Mouse (Mus musculus) kidney, embryonic 14.5 days (tissue): ENCODE measurements at regions not wholly inside any gene's neighbourhood (a gene's known extent, or its start where the extent isn't known, plus 50 kb on each side); places are given as distances from the start of the nearest gene placed in this dataset.
A peak's percentile ranks its signal among the peaks of the same experiment; 100 is the strongest.

ENCODE experiments used
- ATAC-seq: fragments of 200-750 bp; cut with Nextera tagmentation; 2 replicates; pipeline ENCODE4 v1.8.0; 2017; ENCODE audit warnings: moderate number of reproducible peaks, mild to moderate bottlenecking, moderate TSS enrichment, moderate library complexity; ENCODE audit not compliant: low FRiP score, low TSS enrichment
- H3K27ac ChIP-seq: fragments of 300-500 bp; sonication (generic); 2 replicates; pipeline ENCODE4 v1.5.1; 2014; ENCODE audit warnings: low read depth, mild to moderate bottlenecking, low read length, moderate library complexity, mixed read lengths
- H3K27me3 ChIP-seq: fragments of 300-500 bp; sonication (generic); 2 replicates; pipeline ENCODE4 v1.6.1; 2014; ENCODE audit warnings: mild to moderate bottlenecking, low read length; ENCODE audit not compliant: control insufficient read depth, insufficient read depth
- H3K36me3 ChIP-seq: fragments of 300-500 bp; sonication (generic); 2 replicates; pipeline ENCODE4 v1.6.1; 2014; ENCODE audit warnings: low read length, mixed read lengths; ENCODE audit not compliant: control insufficient read depth, insufficient read depth
- H3K4me1 ChIP-seq: fragments of 300-500 bp; sonication (generic); 2 replicates; pipeline ENCODE4 v1.6.1; 2014; ENCODE audit warnings: low read length, mixed read lengths; ENCODE audit not compliant: control insufficient read depth, insufficient read depth
- H3K4me2 ChIP-seq: fragments of 300-500 bp; sonication (generic); replicated peaks from 2 replicates; pipeline ENCODE4 v1.6.1; 2014; ENCODE audit warnings: low read depth, mild to moderate bottlenecking, low read length
- H3K4me3 ChIP-seq: fragments of 300-500 bp; sonication (generic); 2 replicates; pipeline ENCODE4 v1.5.1; 2014; ENCODE audit warnings: mild to moderate bottlenecking, low read length
- H3K9ac ChIP-seq: fragments of 300-500 bp; sonication (generic); 2 replicates; pipeline ENCODE4 v1.6.1; 2014; ENCODE audit warnings: low read depth, mild to moderate bottlenecking, low read length, moderate library complexity
- H3K9me3 ChIP-seq: fragments of 300-500 bp; sonication (generic); 2 replicates; pipeline ENCODE4 v1.6.1; 2016; ENCODE audit warnings: low read length; ENCODE audit not compliant: control insufficient read depth
- WGBS: fragments of 180-500 bp; shearing (Covaris S2); extraction: QIAGEN DNeasy Blood & Tissue Kit; methylation state at CpG from one replicate; pipeline ENCODE4 v1.1.7; 2014; 5-methylcytosine and 5-hydroxymethylcytosine counted together

DNA sequence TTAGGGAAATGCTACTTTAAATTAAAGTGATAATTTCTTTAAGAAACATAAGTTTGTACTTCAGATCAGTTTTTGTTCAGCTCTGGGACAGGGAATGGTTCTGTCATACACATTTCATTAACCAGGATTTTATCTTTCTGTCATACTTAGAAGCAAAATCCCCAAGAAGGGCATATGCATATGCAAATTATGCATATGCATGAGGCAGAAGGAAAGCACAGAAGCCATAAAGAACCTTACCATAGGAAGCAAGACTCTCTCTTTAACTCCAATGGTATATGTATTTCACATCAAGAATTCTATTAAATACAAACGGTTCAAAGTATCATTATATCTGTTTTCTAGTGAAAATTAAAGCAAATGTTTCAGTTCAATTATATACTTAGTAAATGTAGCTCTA, 381.5 kb downstream of the Kcnj3 start:
- no peak overlapping the region for H3K4me2 ChIP-seq
- no peak overlapping the region for H3K4me3 ChIP-seq
- no peak overlapping the region for H3K9ac ChIP-seq
- H3K27me3 ChIP-seq = no peaks in the 10 kb centered on the region
- ATAC-seq = no peak
- H3K36me3 ChIP-seq = no peaks in the 10 kb centered on the region
- H3K4me1 ChIP-seq = no peaks in the 10 kb centered on the region
- H3K27ac ChIP-seq = no peak overlapping the region
- H3K9me3 ChIP-seq = no peaks in the 10 kb centered on the region
- 87% methylated on average over 1 of the region's 1 CpGs for WGBS

DNA sequence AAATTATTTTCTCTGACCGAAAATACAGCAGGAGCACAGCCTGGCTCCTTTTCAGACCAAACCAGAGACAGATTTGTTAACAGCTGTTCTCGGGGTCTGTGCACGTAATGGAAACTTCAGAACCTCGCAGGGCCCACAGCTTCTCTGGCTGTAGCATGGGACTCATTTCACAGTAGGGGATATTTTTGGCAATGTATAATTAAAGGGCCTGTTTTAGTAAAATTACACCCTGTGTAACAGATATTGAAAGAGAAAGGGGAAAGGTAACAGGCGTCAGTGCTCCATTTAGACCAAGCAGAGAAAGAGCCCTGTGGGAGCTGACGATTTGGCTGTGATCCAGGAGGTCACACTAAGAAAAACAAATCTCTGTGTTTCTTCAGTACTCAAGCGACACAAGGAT, 382.4 kb downstream of the Kcnj3 start:
- Histone ChIP-seq H3K27me3 (no peaks in the 10 kb centered on the region), H3K9ac (no peak overlapping the region), H3K27ac (no peak overlapping the region), H3K4me2 (peak overlapping the region; percentile 2; the same call in 1 of the 2 replicates), H3K9me3 (no peaks in the 10 kb centered on the region), H3K4me1 (no peaks in the 10 kb centered on the region), H3K36me3 (no peaks in the 10 kb centered on the region), H3K4me3 (no peak overlapping the region)
- 28% methylated on average over 7 of the region's 7 CpGs for WGBS
- ATAC-seq = peak; percentile 39; the same call in 1 of the 2 replicates

DNA sequence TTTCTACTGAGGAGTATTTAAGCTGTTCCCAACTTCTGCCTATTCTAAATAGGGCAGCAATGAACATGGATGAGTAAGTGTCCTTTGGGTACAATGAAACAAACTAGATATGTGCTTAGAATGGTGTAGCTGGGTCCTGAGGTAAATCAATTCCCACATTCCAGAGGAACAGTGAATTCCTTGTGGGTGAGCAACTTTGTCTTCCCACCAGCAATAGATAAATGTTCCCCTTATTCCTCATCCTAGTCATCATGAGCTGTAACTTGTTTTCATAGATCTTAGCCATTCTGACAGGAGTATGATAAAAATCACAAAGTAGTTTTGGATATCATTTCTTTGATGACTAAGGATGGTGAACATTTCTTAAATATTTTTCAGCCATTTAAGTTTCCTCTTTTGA, 387.0 kb downstream of the Kcnj3 start:
- Histone ChIP-seq H3K9me3 (no peaks in the 10 kb centered on the region), H3K4me1 (no peaks in the 10 kb centered on the region), H3K9ac (no peak overlapping the region), H3K27ac (no peak overlapping the region), H3K36me3 (no peaks in the 10 kb centered on the region), H3K4me3 (no peak overlapping the region), H3K27me3 (no peaks in the 10 kb centered on the region), H3K4me2 (no peak overlapping the region)
- ATAC-seq = no peak

DNA sequence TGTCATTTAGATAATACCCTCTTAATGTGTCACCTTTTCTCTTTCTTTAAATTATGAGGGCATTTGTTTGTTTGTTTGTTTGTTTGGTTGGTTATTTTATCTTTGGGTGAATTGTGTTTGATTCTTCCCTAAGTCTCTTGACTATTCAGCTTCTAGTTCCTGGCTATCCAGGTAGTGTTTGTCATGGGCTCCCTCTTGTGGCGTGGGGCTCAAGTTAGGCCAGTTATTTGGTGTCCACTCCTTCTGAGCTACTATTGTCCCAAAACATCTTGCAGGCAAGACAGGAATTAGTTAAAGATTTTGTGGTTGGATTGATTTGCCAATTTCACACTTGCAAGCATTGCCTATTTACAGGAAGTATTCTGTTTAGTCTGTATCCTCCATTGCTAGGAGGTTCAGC, 405.8 kb downstream of the Kcnj3 start:
- ATAC-seq = no peak
- no peaks in the 10 kb centered on the region for H3K4me1 ChIP-seq
- 48% methylated on average over 1 of the region's 1 CpGs for WGBS
- no peak overlapping the region for H3K4me2 ChIP-seq
- no peaks in the 10 kb centered on the region for H3K36me3 ChIP-seq
- H3K9ac ChIP-seq = no peak overlapping the region
- H3K27me3 ChIP-seq = no peaks in the 10 kb centered on the region
- H3K27ac ChIP-seq = no peak overlapping the region
- H3K4me3 ChIP-seq = no peak overlapping the region
- no peaks in the 10 kb centered on the region for H3K9me3 ChIP-seq

DNA sequence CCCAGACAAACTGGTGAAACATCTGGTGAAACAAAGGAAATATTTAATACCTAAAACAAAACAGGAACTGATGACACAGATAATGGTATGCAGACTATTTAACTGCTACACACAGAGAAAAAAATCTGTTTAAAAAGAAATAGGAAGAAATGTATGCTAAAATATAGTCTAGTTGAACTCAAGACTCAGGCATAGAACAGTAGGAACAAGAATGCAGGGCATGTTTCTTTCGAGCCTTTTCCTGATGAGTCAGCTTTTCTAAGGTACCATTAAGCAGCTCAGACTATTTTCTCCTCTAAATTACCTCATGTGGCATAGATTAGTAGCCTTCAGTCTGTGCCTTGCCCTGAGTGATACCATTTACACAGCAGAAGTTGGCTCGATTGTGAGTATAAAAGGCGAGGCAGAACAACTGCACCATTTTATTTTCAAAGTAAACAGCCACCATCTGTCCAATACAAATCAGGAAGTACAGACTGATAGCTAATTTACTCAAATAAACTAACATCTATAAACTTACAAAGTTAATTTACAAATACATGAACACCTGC, 411.1 kb downstream of the Kcnj3 start:
- ATAC-seq = no peak
- Histone ChIP-seq H3K36me3 (no peaks in the 10 kb centered on the region), H3K27me3 (no peaks in the 10 kb centered on the region), H3K4me3 (no peak overlapping the region), H3K27ac (no peak overlapping the region), H3K9me3 (no peaks in the 10 kb centered on the region), H3K4me1 (no peaks in the 10 kb centered on the region), H3K9ac (no peak overlapping the region), H3K4me2 (no peak overlapping the region)
- 59% methylated on average over 3 of the region's 3 CpGs for WGBS

DNA sequence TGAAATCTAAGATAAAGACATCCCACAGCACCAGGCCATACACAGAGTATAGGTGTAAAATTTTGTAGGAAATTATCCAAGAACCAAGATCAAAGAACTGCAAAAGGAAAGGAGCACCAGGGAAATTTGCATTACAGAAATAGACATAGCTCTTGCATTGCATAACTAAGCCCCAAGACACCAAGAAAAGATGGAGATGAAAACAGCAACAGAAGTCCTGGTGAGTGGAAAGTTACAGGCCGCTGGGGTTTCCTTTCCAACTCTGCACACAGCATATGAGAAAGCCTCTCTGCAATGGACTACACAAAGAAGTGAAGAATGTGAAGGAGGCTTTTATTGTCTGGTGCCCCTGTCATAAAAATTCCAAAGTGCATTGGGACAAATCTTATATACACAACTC, 426.7 kb downstream of the Kcnj3 start:
- Histone ChIP-seq H3K4me1 (no peaks in the 10 kb centered on the region), H3K4me3 (no peak overlapping the region), H3K27me3 (no peaks in the 10 kb centered on the region), H3K9ac (no peak overlapping the region), H3K27ac (no peak overlapping the region), H3K4me2 (no peak overlapping the region), H3K9me3 (no peaks in the 10 kb centered on the region), H3K36me3 (no peaks in the 10 kb centered on the region)
- 83% methylated on average over 1 of the region's 1 CpGs for WGBS
- no peak for ATAC-seq

DNA sequence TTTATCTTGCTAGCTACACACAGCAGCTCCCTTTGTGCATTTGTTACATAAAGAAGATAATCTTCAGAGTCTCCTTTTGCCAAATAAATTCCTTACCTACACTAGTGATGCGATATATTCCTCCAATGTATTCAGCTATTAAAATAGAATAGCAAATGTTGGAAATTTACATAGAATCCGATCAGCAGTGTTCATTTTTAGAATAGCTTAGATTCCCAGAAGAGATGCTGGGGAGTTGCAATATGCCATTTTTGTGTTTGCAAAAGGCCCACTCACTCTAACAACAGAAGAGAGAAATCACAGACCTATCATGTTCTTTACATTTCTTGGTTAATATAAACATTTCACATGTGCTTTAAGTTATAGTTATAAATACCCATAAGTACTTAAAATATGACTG, 454.2 kb downstream of the Kcnj3 start:
- H3K4me2 ChIP-seq = no peak overlapping the region
- no peak for ATAC-seq
- 89% methylated on average over 2 of the region's 2 CpGs for WGBS
- no peaks in the 10 kb centered on the region for H3K4me1 ChIP-seq
- H3K27ac ChIP-seq = no peak overlapping the region
- H3K4me3 ChIP-seq = no peak overlapping the region
- H3K9me3 ChIP-seq = no peaks in the 10 kb centered on the region
- no peaks in the 10 kb centered on the region for H3K27me3 ChIP-seq
- no peak overlapping the region for H3K9ac ChIP-seq
- no peaks in the 10 kb centered on the region for H3K36me3 ChIP-seq

DNA sequence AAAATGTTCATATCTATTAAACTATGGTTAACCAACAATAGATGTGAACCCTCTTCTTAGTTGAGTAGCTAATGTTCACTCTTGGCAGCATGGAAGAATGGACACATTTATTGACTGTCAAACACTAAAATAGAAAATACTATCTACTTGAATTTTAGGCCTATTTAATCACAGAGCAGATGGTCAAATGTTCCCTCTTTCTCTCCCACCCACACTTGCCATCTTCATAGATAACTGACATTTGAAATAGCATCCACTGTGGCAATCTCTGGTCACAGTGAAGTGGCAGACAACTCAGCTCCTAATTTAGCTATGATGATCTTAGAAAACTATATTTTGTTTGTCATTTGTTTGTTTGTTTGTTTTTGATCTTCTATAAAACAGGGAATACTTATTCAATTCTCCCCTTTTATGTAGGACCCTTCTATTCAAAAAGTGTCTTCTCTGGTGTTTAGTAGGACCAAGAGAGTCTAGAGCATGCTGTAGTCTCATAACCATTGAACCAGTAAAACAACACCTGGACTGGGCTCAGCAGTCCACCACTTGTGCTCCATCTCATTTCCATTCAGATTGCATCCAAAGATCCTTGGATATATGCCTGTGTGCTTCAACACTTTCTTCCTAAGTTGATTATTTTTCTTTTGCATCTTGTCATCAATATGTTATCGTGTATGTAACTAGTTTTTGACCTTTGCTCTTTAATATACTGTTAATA, 457.2 kb downstream of the Kcnj3 start:
- H3K4me1 ChIP-seq = no peaks in the 10 kb centered on the region
- H3K4me2 ChIP-seq = no peak overlapping the region
- H3K9me3 ChIP-seq = no peaks in the 10 kb centered on the region
- no peak for ATAC-seq
- H3K36me3 ChIP-seq = no peaks in the 10 kb centered on the region
- no peak overlapping the region for H3K27ac ChIP-seq
- no peak overlapping the region for H3K4me3 ChIP-seq
- no peak overlapping the region for H3K9ac ChIP-seq
- no peaks in the 10 kb centered on the region for H3K27me3 ChIP-seq
- WGBS = 57% methylated on average over 1 of the region's 1 CpGs

DNA sequence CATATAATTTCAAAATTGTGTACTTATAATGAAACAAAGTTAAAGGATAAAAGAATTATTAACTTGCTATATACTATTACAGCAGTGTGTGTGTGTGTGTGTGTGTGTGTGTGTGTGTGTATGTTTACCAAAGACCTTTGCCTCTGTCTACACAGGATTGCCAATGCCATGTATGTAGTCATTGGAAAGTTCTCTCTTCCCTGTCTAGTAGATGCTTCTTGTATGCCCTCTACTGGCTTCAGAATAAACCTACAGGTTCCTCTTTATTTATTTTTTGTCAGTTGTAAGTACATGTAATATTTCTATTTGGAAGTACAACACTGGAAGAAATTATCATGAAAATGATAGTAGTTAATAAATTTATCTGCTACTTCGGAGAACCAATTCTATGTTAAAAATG, 484.5 kb downstream of the Kcnj3 start:
- no peak overlapping the region for H3K9ac ChIP-seq
- no peak overlapping the region for H3K4me2 ChIP-seq
- no peaks in the 10 kb centered on the region for H3K36me3 ChIP-seq
- H3K9me3 ChIP-seq = no peaks in the 10 kb centered on the region
- no peaks in the 10 kb centered on the region for H3K4me1 ChIP-seq
- ATAC-seq = no peak
- H3K4me3 ChIP-seq = no peak overlapping the region
- no peak overlapping the region for H3K27ac ChIP-seq
- no peaks in the 10 kb centered on the region for H3K27me3 ChIP-seq
- WGBS = 77% methylated on average over 1 of the region's 1 CpGs
